Mouse (Mus musculus) ES-E14 (cell line): ENCODE data around the gene Pdyn. TPM values are rescaled to one million over a fixed set of nuclear protein-coding genes. Genes with fewer than 3 reads are reported as not detected.

Source experiments
- DNase-seq: peaks from one replicate; pipeline ENCODE4 v3.0.0-alpha.2; 2013; ENCODE audit warnings: low read depth, low spot score
- H3K27ac ChIP-seq: 2 replicates; pipeline ENCODE4 v1.5.1; 2012; ENCODE audit warnings: low read depth, mild to moderate bottlenecking, low read length, moderate library complexity, mixed read lengths; ENCODE audit not compliant: poor library complexity, insufficient read depth, severe bottlenecking
- H3K36me3 ChIP-seq: 2 replicates; pipeline ENCODE4 v1.6.1; 2012; ENCODE audit warnings: mild to moderate bottlenecking, low read length, moderate library complexity, mixed read lengths; ENCODE audit not compliant: control insufficient read depth, poor library complexity, insufficient read depth, severe bottlenecking
- H3K4me1 ChIP-seq, 2 experiments: fragments of 150-350 bp in 1 of 2; sonication (generic) in 1 of 2; 2 replicates each; pipeline ENCODE4 v1.6.1; 2012; ENCODE audit warnings: low read length in 2 of 2, mild to moderate bottlenecking in 1 of 2, mixed read lengths in 1 of 2; ENCODE audit not compliant: control insufficient read depth in 2 of 2, insufficient read depth in 2 of 2, poor library complexity in 1 of 2
- H3K4me3 ChIP-seq, 2 experiments: fragments of 150-350 bp in 1 of 2; sonication (generic) in 1 of 2; 2 replicates each; pipeline ENCODE4 v1.5.1; 2012; ENCODE audit warnings: low read length in 2 of 2, low read depth in 1 of 2, mild to moderate bottlenecking in 1 of 2, mixed read lengths in 1 of 2; ENCODE audit not compliant: insufficient read depth in 1 of 2, poor library complexity in 1 of 2, severe bottlenecking in 1 of 2
- H3K9ac ChIP-seq: 2 replicates; pipeline ENCODE4 v1.6.1; 2012; ENCODE audit warnings: low read depth, mild to moderate bottlenecking, low read length, mixed read lengths; ENCODE audit not compliant: poor library complexity, insufficient read depth, severe bottlenecking
- H3K9me3 ChIP-seq: fragments of 150-350 bp; sonication (generic); 2 replicates; pipeline ENCODE4 v1.6.1; 2012; ENCODE audit warnings: low read depth, mild to moderate bottlenecking, low read length; ENCODE audit not compliant: control insufficient read depth, insufficient read depth
- CHD2 ChIP-seq: IDR thresholded peaks from 2 replicates; pipeline ENCODE4 v1.6.1; 2014; ENCODE audit warnings: mild to moderate bottlenecking, low read depth, low read length, inconsistent platforms
- HCFC1 ChIP-seq: IDR thresholded peaks from 2 replicates; pipeline ENCODE4 v1.6.1; 2012; ENCODE audit warnings: low read length, inconsistent platforms, borderline replicate concordance; ENCODE audit not compliant: insufficient read depth
- MAFK ChIP-seq: IDR thresholded peaks from 2 replicates; pipeline ENCODE4 v1.6.1; 2014; ENCODE audit warnings: mild to moderate bottlenecking, low read depth, low read length, inconsistent platforms; ENCODE audit not compliant: insufficient read depth
- ZC3H11A ChIP-seq: IDR thresholded peaks from 2 replicates; pipeline ENCODE4 v1.6.1; 2012; ENCODE audit warnings: low read depth, mild to moderate bottlenecking, inconsistent platforms, low read length, borderline replicate concordance
- ZNF384 ChIP-seq: IDR thresholded peaks from 2 replicates; pipeline ENCODE4 v1.6.1; 2012; ENCODE audit warnings: low read depth, low read length, inconsistent platforms
- in situ Hi-C, 2 experiments: fragments of 600-800 bp; cut with MboI; formaldehyde crosslinking; loops; one replicate each; pipeline ENCODE4 v1.15.1; 2025; ENCODE audit warnings: low sequenced_read_pairs in 2 of 2, inconsistent platforms in 1 of 2; ENCODE audit not compliant: unreplicated experiment in 2 of 2
- total RNA-seq: library from RNA; depleted of rRNA; stranded (reverse); fragments of 300-350 nt; gene quantifications from 2 replicates; pipeline ENCODE4 v1.2.3, GENCODE M21; 2012

Gene Pdyn
- total RNA-seq, 1 experiment, result 1.6 TPM

- in situ Hi-C loops, result loop anchor here in 1 of 2 experiments (25.0 kb wide), 1 partner anchor 187 kb away; no protein-coding TSS in a partner anchor
- peak; percentile 80 for DNase-seq
Measured at GRCm38 (mm10) chr2:129674935-129675634, 24.6 kb downstream of the Pdyn start.

GRCm38 (mm10) chr2:129671911-129672310 lies 27.7 kb downstream of the Pdyn start:
- in situ Hi-C loops, result no loop called here
- no peak overlapping the region for H3K9ac ChIP-seq

More at GRCm38 (mm10) chr2:129674935-129675634, 24.6 kb downstream of the Pdyn start:
- H3K27ac ChIP-seq, result no peak overlapping the region
- H3K9ac ChIP-seq, result no peak overlapping the region
- peaks cover 0 to 9% of the 10 kb centered on the region in 2 experiments; a peak in 1 of 4 replicates for H3K4me1 ChIP-seq
- no peak overlapping the region for H3K4me3 ChIP-seq
- TF ChIP-seq ZNF384 (0 out of 2 replicates have a peak, but pooled peaks have one; percentile 9), HCFC1 (0 out of 2 replicates have a peak, but pooled peaks have one; percentile 16), CHD2 (no peak), ZC3H11A (peak; percentile 94), MAFK (no peak)
- no peaks in the 10 kb centered on the region for H3K9me3 ChIP-seq
- no peaks in the 10 kb centered on the region for H3K36me3 ChIP-seq

GRCm38 (mm10) chr2:129662484-129662883 lies 37.2 kb downstream of the Pdyn start:
- no peak for DNase-seq
- no peaks in the 10 kb centered on the region for H3K4me1 ChIP-seq
- no peak for TF ChIP-seq ZNF384
- TF ChIP-seq HCFC1, result no peak
- no peak for TF ChIP-seq CHD2
- in situ Hi-C loops, result no loop called here
- no peak overlapping the region for H3K9ac ChIP-seq
- no peaks in the 10 kb centered on the region for H3K9me3 ChIP-seq
- H3K27ac ChIP-seq, result no peak overlapping the region
- H3K4me3 ChIP-seq, result no peak overlapping the region
- no peaks in the 10 kb centered on the region for H3K36me3 ChIP-seq

More at GRCm38 (mm10) chr2:129671911-129672310, 27.7 kb downstream of the Pdyn start:
- no peak overlapping the region for H3K27ac ChIP-seq
- H3K36me3 ChIP-seq, result no peaks in the 10 kb centered on the region
- no peak for TF ChIP-seq ZNF384
- TF ChIP-seq HCFC1, result no peak
- TF ChIP-seq MAFK, result no peak
- TF ChIP-seq ZC3H11A, result no peak
- no peak for TF ChIP-seq CHD2
- peaks cover 0 to 4% of the 10 kb centered on the region in 2 experiments; a peak in 1 of 4 replicates for H3K4me1 ChIP-seq
- DNase-seq, result no peak
- H3K4me3 ChIP-seq, result no peak overlapping the region
- H3K9me3 ChIP-seq, result no peaks in the 10 kb centered on the region

- Histone ChIP-seq H3K36me3 (no peaks in the 10 kb centered on the region), H3K9ac (no peak overlapping the region), H3K4me1 (no peaks in the 10 kb centered on the region), H3K9me3 (no peaks in the 10 kb centered on the region), H3K27ac (no peak overlapping the region), H3K4me3 (no peak overlapping the region)
- in situ Hi-C loops, result no loop called here
- TF ChIP-seq ZNF384 (no peak), CHD2 (no peak), ZC3H11A (no peak), HCFC1 (no peak), MAFK (no peak)
- no peak for DNase-seq
Measured at GRCm38 (mm10) chr2:129660020-129660419, 39.6 kb downstream of the Pdyn start.

- no peak overlapping the region for H3K4me3 ChIP-seq
- in situ Hi-C loops, result no loop called here
- no peak for DNase-seq
- H3K36me3 ChIP-seq, result no peaks in the 10 kb centered on the region
- H3K9me3 ChIP-seq, result no peaks in the 10 kb centered on the region
- H3K4me1 ChIP-seq, result no peaks in the 10 kb centered on the region
- no peak overlapping the region for H3K27ac ChIP-seq
- H3K9ac ChIP-seq, result no peak overlapping the region
- TF ChIP-seq CHD2 (no peak), MAFK (no peak), HCFC1 (no peak), ZNF384 (no peak), ZC3H11A (no peak)
Measured at GRCm38 (mm10) chr2:129658796-129659195, 40.8 kb downstream of the Pdyn start.
